ENCODE assay signal across 13 mouse cellular contexts in the genomic region with DNA sequence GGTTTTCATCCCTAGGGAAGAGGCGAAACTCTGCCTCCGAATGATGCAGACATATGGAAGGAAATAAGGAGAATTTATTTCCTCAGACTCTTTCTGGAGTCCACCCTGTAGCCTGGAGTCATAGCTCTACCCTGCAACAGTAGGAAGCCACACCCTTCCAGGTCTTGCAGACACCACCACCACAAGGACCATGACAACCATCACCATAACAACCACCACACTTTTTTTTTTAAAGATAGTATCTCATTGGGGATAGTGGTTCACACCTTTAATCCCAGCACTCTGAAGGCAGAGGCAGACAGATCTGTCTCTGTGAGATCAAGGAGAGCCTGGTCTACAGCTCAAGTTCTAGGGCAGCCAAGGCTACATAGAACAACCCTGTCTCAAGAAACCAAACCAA. TPM values are rescaled to one million over a fixed set of nuclear protein-coding genes. Genes with fewer than 3 reads are reported as not detected.
"Had no signal": no experiment of that assay in that cellular context is flagged by ENCODE, and none has a peak within 500 bp of the region (broad histone marks: within the 10 kb centered on the region; RNA-seq: fewer than 3 reads in every experiment).

No protein-coding gene starts in this region.

- ATAC-seq: midbrain, embryonic 13.5 days had no signal

- DNase-seq: kidney, adult 9 months; kidney, postnatal 10 days; kidney, postnatal 4 days; lung, embryonic 14.5 days; lung, postnatal 10 days; right cerebral cortex, postnatal 14 days; thymus, postnatal 36 days had no signal

- H3K4me2 ChIP-seq: limb, embryonic 12.5 days; liver, embryonic 15.5 days; lung, embryonic 14.5 days; midbrain, embryonic 13.5 days had no signal

- H3K4me3 ChIP-seq: layer of hippocampus, adult 2 months; limb, embryonic 12.5 days; liver, embryonic 15.5 days; midbrain, embryonic 13.5 days had no signal

- H3K4me1 ChIP-seq: limb, embryonic 12.5 days; midbrain, embryonic 13.5 days had no signal

- H3K9ac ChIP-seq: limb, embryonic 12.5 days; liver, embryonic 15.5 days; lung, embryonic 14.5 days; midbrain, embryonic 13.5 days had no signal

- H3K36me3 ChIP-seq: limb, embryonic 12.5 days; liver, embryonic 15.5 days; midbrain, embryonic 13.5 days had no signal

- H3K27ac ChIP-seq: layer of hippocampus, adult 2 months; limb, embryonic 12.5 days; liver, embryonic 15.5 days; macrophage; midbrain, embryonic 13.5 days had no signal

- H3K9me3 ChIP-seq: limb, embryonic 12.5 days; liver, embryonic 15.5 days; midbrain, embryonic 13.5 days had no signal

- H3K27me3 ChIP-seq: limb, embryonic 12.5 days; liver, embryonic 15.5 days; midbrain, embryonic 13.5 days had no signal

RNA-seq across cellular contexts. Expression of gene Efr3b, which starts 26.8 kb away (rescaled TPM):
- total RNA-seq: neutrophil, adult 5-6 weeks had no signal
